Mouse (Mus musculus): ENCODE measurements around the gene Matk.

Gene Matk

GRCm38 (mm10) chr10:81268643-81269412 is 16.1 kb downstream of the Matk start:
- Histone ChIP-seq H3K27me3 (ENCODE audit: insufficient read depth, low read length) (no peaks in the 10 kb centered on the region), H3K4me3 (replicated peaks; ENCODE audit: low read length) (peak overlapping the region; percentile 94), H3K4me1 (replicated peaks; ENCODE audit: low read depth, low read length) (peaks cover 78% of the 10 kb centered on the region), H3K9me3 (ENCODE audit: low read length) (no peaks in the 10 kb centered on the region), H3K36me3 (ENCODE audit: insufficient read depth, low read length) (peaks cover 59% of the 10 kb centered on the region)
- no peak for TF ChIP-seq POU5F1 (IDR thresholded peaks at IDR 0.05; ENCODE audit: borderline replicate concordance, low read length)
- TF ChIP-seq NANOG (IDR thresholded peaks at IDR 0.05; ENCODE audit: borderline replicate concordance, low read length): no peak
- TF ChIP-seq CTCF (conservative IDR thresholded peaks at IDR 0.05; ENCODE audit: low read length): no peak

DNA sequence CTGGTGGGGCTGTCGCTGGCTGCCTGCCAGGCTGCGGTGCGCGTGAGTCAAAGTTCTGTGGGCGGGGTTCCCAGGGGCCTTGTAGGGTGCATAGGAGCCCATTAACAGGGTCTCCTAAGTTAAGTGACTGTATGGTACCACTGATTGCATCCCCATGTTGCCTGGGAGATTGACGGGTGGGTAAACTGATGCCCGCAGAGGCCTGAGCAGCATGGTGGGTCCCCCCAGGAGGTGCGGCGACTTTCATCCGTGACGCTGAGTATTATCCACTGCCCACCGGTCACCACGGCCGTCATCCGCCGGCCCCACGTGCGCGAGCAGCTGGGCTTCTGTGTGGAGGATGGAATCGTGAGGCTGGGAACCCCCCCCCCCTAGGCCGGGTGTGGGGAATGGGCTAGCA is 19.6 kb downstream of the Matk start:
- H3K4me3 ChIP-seq (replicated peaks; ENCODE audit: low read length): peak overlapping the region; percentile 67
- no peaks in the 10 kb centered on the region for H3K9me3 ChIP-seq (ENCODE audit: low read length)
- peaks cover 5% of the 10 kb centered on the region; the same call in 1 of the 2 replicates for H3K27me3 ChIP-seq (ENCODE audit: insufficient read depth, low read length)
- peaks cover 60% of the 10 kb centered on the region for H3K36me3 ChIP-seq (ENCODE audit: insufficient read depth, low read length)
- peaks cover 68% of the 10 kb centered on the region for H3K4me1 ChIP-seq (replicated peaks; ENCODE audit: low read depth, low read length)
- TF ChIP-seq NANOG (IDR thresholded peaks at IDR 0.05; ENCODE audit: borderline replicate concordance, low read length) (no peak), POU5F1 (IDR thresholded peaks at IDR 0.05; ENCODE audit: borderline replicate concordance, low read length) (no peak), CTCF (conservative IDR thresholded peaks at IDR 0.05; ENCODE audit: low read length) (no peak)

DNA sequence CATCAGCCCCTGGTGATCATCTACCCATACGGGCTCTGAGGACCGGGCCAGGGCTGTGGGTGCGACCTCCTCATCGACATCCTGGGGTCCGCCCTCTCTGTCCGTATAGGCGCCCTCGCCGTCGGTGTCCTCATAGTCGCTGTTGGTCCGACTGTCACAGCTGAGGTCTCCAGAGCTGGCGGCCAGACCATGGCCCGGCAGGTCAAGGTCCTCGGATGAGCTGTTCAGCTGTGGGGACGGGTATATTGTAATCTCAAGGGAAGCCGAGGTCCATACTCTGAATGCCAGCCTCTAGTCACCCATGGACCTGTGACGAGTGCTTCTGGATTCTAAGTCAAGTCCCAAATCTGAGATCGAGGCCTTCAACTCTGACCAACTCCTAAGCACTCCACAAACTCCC is 21.1 kb downstream of the Matk start:
- TF ChIP-seq CTCF (conservative IDR thresholded peaks at IDR 0.05; ENCODE audit: low read length): no peak
- TF ChIP-seq NANOG (IDR thresholded peaks at IDR 0.05; ENCODE audit: borderline replicate concordance, low read length): no peak
- no peak for TF ChIP-seq POU5F1 (IDR thresholded peaks at IDR 0.05; ENCODE audit: borderline replicate concordance, low read length)
- Histone ChIP-seq H3K27me3 (ENCODE audit: insufficient read depth, low read length) (peaks cover 10% of the 10 kb centered on the region; the same call in 1 of the 2 replicates), H3K9me3 (ENCODE audit: low read length) (no peaks in the 10 kb centered on the region), H3K36me3 (ENCODE audit: insufficient read depth, low read length) (peaks cover 60% of the 10 kb centered on the region), H3K4me1 (replicated peaks; ENCODE audit: low read depth, low read length) (peaks cover 73% of the 10 kb centered on the region), H3K4me3 (replicated peaks; ENCODE audit: low read length) (peak overlapping the region; percentile 7)

- H3K4me1 ChIP-seq (replicated peaks; ENCODE audit: low read depth, low read length): peaks cover 78% of the 10 kb centered on the region
- H3K4me3 ChIP-seq (replicated peaks; ENCODE audit: low read length): peak overlapping the region; percentile 75
- TF ChIP-seq CTCF (conservative IDR thresholded peaks at IDR 0.05; ENCODE audit: low read length) (peak; percentile 23), POU5F1 (IDR thresholded peaks at IDR 0.05; ENCODE audit: borderline replicate concordance, low read length) (no peak)
- H3K36me3 ChIP-seq (ENCODE audit: insufficient read depth, low read length): peaks cover 39% of the 10 kb centered on the region
- H3K9me3 ChIP-seq (ENCODE audit: low read length): no peaks in the 10 kb centered on the region
- peaks cover 28% of the 10 kb centered on the region for H3K27me3 ChIP-seq (ENCODE audit: insufficient read depth, low read length)
Measured at GRCm38 (mm10) chr10:81277676-81278075, 24.9 kb downstream of the Matk start.

- peaks cover 78% of the 10 kb centered on the region for H3K4me1 ChIP-seq (replicated peaks; ENCODE audit: low read depth, low read length)
- no peak for TF ChIP-seq NANOG (IDR thresholded peaks at IDR 0.05; ENCODE audit: borderline replicate concordance, low read length)
- TF ChIP-seq POU5F1 (IDR thresholded peaks at IDR 0.05; ENCODE audit: borderline replicate concordance, low read length): no peak
- no peak for TF ChIP-seq CTCF (conservative IDR thresholded peaks at IDR 0.05; ENCODE audit: low read length)
- peaks cover 25% of the 10 kb centered on the region for H3K36me3 ChIP-seq (ENCODE audit: insufficient read depth, low read length)
- H3K4me3 ChIP-seq (replicated peaks; ENCODE audit: low read length): peak overlapping the region; percentile 64
- H3K27me3 ChIP-seq (ENCODE audit: insufficient read depth, low read length): peaks cover 40% of the 10 kb centered on the region
- H3K9me3 ChIP-seq (ENCODE audit: low read length): no peaks in the 10 kb centered on the region
Measured at GRCm38 (mm10) chr10:81279496-81279895, 26.8 kb downstream of the Matk start.

DNA sequence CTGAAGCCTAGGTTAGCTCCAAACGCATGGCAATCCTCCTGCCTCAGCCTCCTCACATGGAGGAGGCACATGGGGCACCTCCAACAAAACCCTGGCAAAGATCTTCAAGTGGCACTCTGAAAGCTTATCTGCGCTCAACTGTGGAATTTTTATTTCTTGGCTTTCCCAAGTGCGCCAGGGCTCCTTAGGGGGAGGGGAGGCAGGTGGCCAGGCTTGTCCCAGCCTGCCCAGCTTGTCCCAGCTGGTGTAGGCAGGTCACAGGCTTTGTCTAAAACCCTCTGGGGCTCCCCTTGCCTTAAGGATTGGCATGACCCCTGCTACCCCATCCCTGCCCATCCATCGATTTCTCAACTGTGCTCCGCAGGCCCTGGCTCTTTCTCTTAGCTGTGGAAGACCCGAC is 31.5 kb downstream of the Matk start:
- TF ChIP-seq POU5F1 (IDR thresholded peaks at IDR 0.05; ENCODE audit: borderline replicate concordance, low read length): no peak
- TF ChIP-seq CTCF (conservative IDR thresholded peaks at IDR 0.05; ENCODE audit: low read length): no peak
- no peak for TF ChIP-seq NANOG (IDR thresholded peaks at IDR 0.05; ENCODE audit: borderline replicate concordance, low read length)
- Histone ChIP-seq H3K36me3 (ENCODE audit: insufficient read depth, low read length) (peaks cover 8% of the 10 kb centered on the region; the same call in 1 of the 2 replicates), H3K9me3 (ENCODE audit: low read length) (no peaks in the 10 kb centered on the region), H3K27me3 (ENCODE audit: insufficient read depth, low read length) (peaks cover 40% of the 10 kb centered on the region), H3K4me1 (replicated peaks; ENCODE audit: low read depth, low read length) (peaks cover 92% of the 10 kb centered on the region), H3K4me3 (replicated peaks; ENCODE audit: low read length) (peak overlapping the region; percentile 80)

- no peak for TF ChIP-seq NANOG (IDR thresholded peaks at IDR 0.05; ENCODE audit: borderline replicate concordance, low read length)
- no peak for TF ChIP-seq CTCF (conservative IDR thresholded peaks at IDR 0.05; ENCODE audit: low read length)
- H3K4me1 ChIP-seq (replicated peaks; ENCODE audit: low read depth, low read length): peaks cover 92% of the 10 kb centered on the region
- H3K27me3 ChIP-seq (ENCODE audit: insufficient read depth, low read length): peaks cover 41% of the 10 kb centered on the region
- H3K9me3 ChIP-seq (ENCODE audit: low read length): no peaks in the 10 kb centered on the region
- peak overlapping the region; percentile 80 for H3K4me3 ChIP-seq (replicated peaks; ENCODE audit: low read length)
- H3K36me3 ChIP-seq (ENCODE audit: insufficient read depth, low read length): peaks cover 7% of the 10 kb centered on the region; the same call in 1 of the 2 replicates
Measured at GRCm38 (mm10) chr10:81284719-81285118, 32.0 kb downstream of the Matk start.

DNA sequence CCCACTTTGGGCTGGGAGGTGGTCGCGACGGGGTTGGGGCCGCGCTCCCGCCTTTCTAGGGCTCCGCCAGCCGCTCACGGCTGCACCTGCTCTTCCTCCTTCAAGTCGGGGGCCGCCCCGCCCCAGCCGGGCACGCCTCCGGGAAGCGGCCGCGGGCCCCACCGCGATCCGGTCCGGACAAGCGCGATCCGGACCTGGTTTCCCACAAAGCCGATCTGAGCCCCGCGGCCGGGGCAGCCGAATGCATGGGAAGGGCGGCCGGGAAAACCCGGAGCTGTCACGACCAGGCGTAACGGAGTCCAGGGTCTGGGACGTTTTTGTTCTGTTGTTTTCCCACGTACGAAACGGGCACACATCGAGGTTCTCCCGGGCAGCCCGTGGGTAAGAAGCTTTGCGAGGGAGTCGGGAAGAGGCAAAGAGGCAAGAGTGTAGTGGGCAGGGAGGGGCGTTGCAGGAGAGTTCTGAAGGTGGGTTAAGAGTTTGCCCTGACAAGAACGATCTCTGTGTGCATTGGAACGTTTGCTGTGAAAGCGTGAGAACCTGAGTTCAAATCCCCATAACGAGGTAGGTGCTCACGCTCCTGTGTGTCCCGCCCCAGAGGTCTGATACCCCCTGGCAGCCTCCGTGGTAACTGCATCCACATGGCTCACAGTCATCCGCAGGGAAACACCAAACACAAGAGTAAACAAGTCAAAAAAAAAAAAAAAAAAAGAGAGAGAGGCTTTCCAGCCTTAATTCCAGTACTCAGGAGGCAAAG is 33.1 kb downstream of the Matk start:
- Histone ChIP-seq H3K4me1 (replicated peaks; ENCODE audit: low read depth, low read length) (peaks cover 92% of the 10 kb centered on the region), H3K4me3 (replicated peaks; ENCODE audit: low read length) (peak overlapping the region; percentile 80), H3K27me3 (ENCODE audit: insufficient read depth, low read length) (peaks cover 41% of the 10 kb centered on the region), H3K9me3 (ENCODE audit: low read length) (no peaks in the 10 kb centered on the region), H3K36me3 (ENCODE audit: insufficient read depth, low read length) (no peaks in the 10 kb centered on the region)
- no peak for TF ChIP-seq NANOG (IDR thresholded peaks at IDR 0.05; ENCODE audit: borderline replicate concordance, low read length)
- TF ChIP-seq POU5F1 (IDR thresholded peaks at IDR 0.05; ENCODE audit: borderline replicate concordance, low read length): no peak
- TF ChIP-seq CTCF (conservative IDR thresholded peaks at IDR 0.05; ENCODE audit: low read length): no peak; the same call in 1 of the 2 replicates
